Mouse (Mus musculus) olfactory bulb, adult 2 months (tissue): ENCODE results near the gene Slc15a3. TPM values are rescaled to one million over a fixed set of nuclear protein-coding genes. Genes with fewer than 3 reads are reported as not detected.

Source experiments
- H3K27ac ChIP-seq: fragments of 200-500 bp; 2 replicates; pipeline ENCODE4 v1.5.1; 2012; ENCODE audit warnings: low read depth, low read length; ENCODE audit not compliant: insufficient read depth
- H3K4me1 ChIP-seq: fragments of 200-500 bp; 2 replicates; pipeline ENCODE4 v1.6.1; 2012; ENCODE audit warnings: low read length; ENCODE audit not compliant: control insufficient read depth, insufficient read depth
- H3K4me3 ChIP-seq: fragments of 200-500 bp; 2 replicates; pipeline ENCODE4 v1.5.1; 2012; ENCODE audit warnings: mild to moderate bottlenecking, low read depth, low read length, moderate library complexity; ENCODE audit not compliant: insufficient read depth
- CTCF ChIP-seq: fragments of 200-500 bp; IDR thresholded peaks from 2 replicates; pipeline ENCODE4 v1.5.1; 2012; ENCODE audit warnings: low read depth, mild to moderate bottlenecking, low read length, moderate library complexity; ENCODE audit not compliant: insufficient read depth
- POLR2A ChIP-seq: fragments of 200-500 bp; IDR thresholded peaks from 2 replicates; pipeline ENCODE4 v1.6.1; 2012; ENCODE audit warnings: mild to moderate bottlenecking, low read depth, low read length, moderate library complexity; ENCODE audit not compliant: insufficient read depth
- WGBS: fragments of 180-500 bp; shearing (Covaris S2); methylation state at CpG from one replicate; pipeline ENCODE4 v1.1.7; 2018; 5-methylcytosine and 5-hydroxymethylcytosine counted together
- polyA plus RNA-seq: library from polyadenylated mRNA; stranded (reverse); fragments of >200 nt; gene quantifications from 2 replicates; pipeline ENCODE4 v1.2.4, GENCODE M21; 2012; ENCODE audit warnings: low replicate concordance; ENCODE audit not compliant: missing spikeins, insufficient read depth, insufficient read length

Slc15a3 gene
- polyA plus RNA-seq, 1 experiment, result not detected

GRCm38 (mm10) chr19:10816462-10816861, 23.1 kb upstream of the Slc15a3 start:
- 76% methylated on average over 2 of the region's 2 CpGs for WGBS
- no peak overlapping the region for H3K27ac ChIP-seq
- H3K4me3 ChIP-seq, result no peak overlapping the region
- H3K4me1 ChIP-seq, result peaks cover 5% of the 10 kb centered on the region; the same call in 1 of the 2 replicates
- TF ChIP-seq POLR2A (no peak), CTCF (no peak)

GRCm38 (mm10) chr19:10818217-10818946, 21.1 kb upstream of the Slc15a3 start:
- no peak for TF ChIP-seq CTCF
- TF ChIP-seq POLR2A, result no peak
- H3K27ac ChIP-seq, result no peak overlapping the region
- no peak overlapping the region for H3K4me3 ChIP-seq
- H3K4me1 ChIP-seq, result peaks cover 5% of the 10 kb centered on the region; the same call in 1 of the 2 replicates
- 12% methylated on average over 17 of the region's 17 CpGs for WGBS

GRCm38 (mm10) chr19:10821319-10821718, 18.2 kb upstream of the Slc15a3 start:
- 74% methylated on average over 7 of the region's 7 CpGs for WGBS
- no peak overlapping the region for H3K4me3 ChIP-seq
- peaks cover 5% of the 10 kb centered on the region; the same call in 1 of the 2 replicates for H3K4me1 ChIP-seq
- no peak overlapping the region for H3K27ac ChIP-seq
- TF ChIP-seq CTCF (no peak), POLR2A (no peak)

- TF ChIP-seq POLR2A, result no peak
- no peak for TF ChIP-seq CTCF
- Histone ChIP-seq H3K4me1 (peaks cover 5% of the 10 kb centered on the region; the same call in 1 of the 2 replicates), H3K4me3 (no peak overlapping the region), H3K27ac (no peak overlapping the region)
- 99% methylated on average over 4 of the region's 4 CpGs for WGBS
Measured at GRCm38 (mm10) chr19:10822534-10822933, 17.0 kb upstream of the Slc15a3 start.

- no peak overlapping the region for H3K4me3 ChIP-seq
- WGBS, result 92% methylated on average over 7 of the region's 7 CpGs
- H3K27ac ChIP-seq, result no peak overlapping the region
- H3K4me1 ChIP-seq, result no peaks in the 10 kb centered on the region
- no peak for TF ChIP-seq CTCF
- TF ChIP-seq POLR2A, result no peak
Measured at GRCm38 (mm10) chr19:10824061-10824460, 15.5 kb upstream of the Slc15a3 start.

GRCm38 (mm10) chr19:10828321-10828720, 11.2 kb upstream of the Slc15a3 start:
- WGBS, result 90% methylated on average over 5 of the region's 5 CpGs
- no peaks in the 10 kb centered on the region for H3K4me1 ChIP-seq
- H3K4me3 ChIP-seq, result no peak overlapping the region; the same call in 1 of the 2 replicates
- no peak overlapping the region for H3K27ac ChIP-seq
- TF ChIP-seq POLR2A (no peak), CTCF (no peak)

- 91% methylated on average over 16 of the region's 16 CpGs for WGBS
- no peak within 1 kb of the TSS for H3K4me3 ChIP-seq
- no peaks in the 10 kb centered on the region for H3K4me1 ChIP-seq
- no peak for TF ChIP-seq POLR2A
- no peak for TF ChIP-seq CTCF
- no peak within 1 kb of the TSS for H3K27ac ChIP-seq
Measured at GRCm38 (mm10) chr19:10829436-10830175, 9.9 kb upstream of the Slc15a3 start, which contains the start of gene Cd6. Gene Cd6 (minus strand): TSS chr19:10830058.

GRCm38 (mm10) chr19:10831424-10831823, 8.1 kb upstream of the Slc15a3 start:
- H3K4me3 ChIP-seq, result no peak overlapping the region
- TF ChIP-seq CTCF (no peak), POLR2A (no peak)
- H3K27ac ChIP-seq, result no peak overlapping the region
- no peaks in the 10 kb centered on the region for H3K4me1 ChIP-seq
- 8% methylated on average over 5 of the region's 5 CpGs for WGBS

GRCm38 (mm10) chr19:10832030-10832429, 7.5 kb upstream of the Slc15a3 start:
- TF ChIP-seq CTCF (no peak), POLR2A (no peak)
- H3K27ac ChIP-seq, result no peak overlapping the region
- no peak overlapping the region for H3K4me3 ChIP-seq
- WGBS, result 83% methylated on average over 3 of the region's 3 CpGs
- H3K4me1 ChIP-seq, result no peaks in the 10 kb centered on the region
